Mouse (Mus musculus) B cell, adult 67 days (primary cell): Measurements from ENCODE around the gene Otx1. TPM values are rescaled to one million over a fixed set of nuclear protein-coding genes. Genes with fewer than 3 reads are reported as not detected.

Experiments used
- total RNA-seq, 2 experiments: library from RNA; stranded (reverse); gene quantifications; 4 replicates each; pipeline ENCODE4 v1.2.4; 2023

The Otx1 gene
- total RNA-seq = not detected

GRCm38 (mm10) chr11:22002783-22003340, at the start of gene Otx1:
Gene Otx1, minus strand, starts transcription at chr11:22002897.

